Mouse (Mus musculus): ENCODE measurements at regions not wholly inside any gene's neighbourhood (a gene's known extent, or its start where the extent isn't known, plus 50 kb on each side); places are given as distances from the start of the nearest gene placed in this dataset.

- no peak for ATAC-seq
- H3K27me3 ChIP-seq, result 0 out of 2 replicates have a peak, but pooled peaks cover 2% of the 10 kb centered on the region
- H3K36me3 ChIP-seq, result no peaks in the 10 kb centered on the region
- H3K4me3 ChIP-seq (replicated peaks), result no peak overlapping the region
- H3K9me3 ChIP-seq, result no peaks in the 10 kb centered on the region
- no peak overlapping the region for H3K9ac ChIP-seq (replicated peaks)
- 71% methylated on average over 3 of the region's 3 CpGs for WGBS
- H3K27ac ChIP-seq, result no peak overlapping the region
- H3K4me1 ChIP-seq (replicated peaks), result no peaks in the 10 kb centered on the region
- no peak overlapping the region for H3K4me2 ChIP-seq (replicated peaks)
These were observed 100.1 kb upstream of the Auts2 start for GRCm38 (mm10) chr5:132643270-132643669.

DNA sequence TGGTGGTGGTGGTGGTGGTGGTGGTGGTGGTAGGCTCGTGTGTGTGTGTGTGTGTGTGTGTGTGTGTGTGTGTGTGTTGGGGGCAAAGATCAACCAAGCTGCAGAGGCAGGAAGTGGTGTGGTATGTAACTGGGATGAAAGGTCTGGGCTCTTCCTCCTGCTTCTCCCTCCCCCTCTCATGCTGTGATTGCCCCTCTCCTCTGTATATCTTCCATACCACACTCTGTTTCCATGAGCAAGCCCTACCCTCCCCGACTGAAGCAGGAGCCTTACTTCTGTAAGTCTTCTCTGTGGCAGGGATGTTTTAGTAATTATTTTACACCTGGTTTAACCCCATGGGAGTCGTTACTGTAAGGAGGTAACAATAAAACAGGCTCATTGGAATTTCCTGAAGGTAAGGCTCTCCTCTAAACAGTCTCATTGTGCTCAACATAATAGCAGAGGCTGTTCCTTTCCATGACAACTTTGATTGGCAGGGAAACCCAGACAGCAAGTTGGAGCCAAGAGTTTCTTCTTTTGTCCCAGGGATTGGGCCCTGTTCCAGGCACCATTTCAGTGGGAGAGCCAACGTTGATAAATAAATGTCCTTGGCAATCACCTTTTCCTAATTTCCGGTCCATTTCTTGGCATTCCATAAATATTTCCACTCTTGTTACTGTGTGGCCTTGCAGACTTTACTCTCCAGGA is 90.2 kb upstream of the Auts2 start:
- no peaks in the 10 kb centered on the region for H3K27me3 ChIP-seq
- 52% methylated on average over 5 of the region's 5 CpGs for WGBS

DNA sequence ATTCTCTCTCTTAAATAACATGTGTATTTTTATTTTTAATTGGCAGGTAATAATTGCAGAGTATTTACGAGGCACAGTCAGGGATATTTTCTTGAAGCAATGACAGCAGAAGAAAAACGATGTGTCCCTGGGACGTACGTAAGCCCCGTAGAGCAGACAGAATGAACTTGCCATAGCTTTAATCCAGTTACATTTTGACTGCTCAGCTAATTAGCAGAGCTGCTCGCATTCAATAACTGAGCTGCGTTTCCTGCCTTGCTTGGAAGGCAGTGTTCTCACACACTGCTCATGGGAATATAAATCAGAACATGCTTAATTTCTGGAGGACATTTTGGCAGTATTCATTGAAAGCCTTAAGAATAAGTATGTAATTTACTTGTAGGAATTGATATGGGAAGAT is 78.6 kb upstream of the Auts2 start:
- Histone ChIP-seq H3K27me3 (no peaks in the 10 kb centered on the region), H3K27ac (no peak overlapping the region), H3K4me3 (replicated peaks) (no peak overlapping the region), H3K36me3 (no peaks in the 10 kb centered on the region), H3K9ac (replicated peaks) (no peak overlapping the region), H3K4me2 (replicated peaks) (no peak overlapping the region), H3K4me1 (replicated peaks) (no peaks in the 10 kb centered on the region), H3K9me3 (0 out of 2 replicates have a peak, but pooled peaks cover 1% of the 10 kb centered on the region)
- no peak for ATAC-seq
- WGBS, result 52% methylated on average over 7 of the region's 7 CpGs

More for the DNA sequence above, 90.2 kb upstream of the Auts2 start:
- Histone ChIP-seq H3K9me3 (peaks cover 4% of the 10 kb centered on the region; the same call in 1 of the 2 replicates), H3K36me3 (no peaks in the 10 kb centered on the region), H3K4me3 (replicated peaks) (no peak overlapping the region), H3K4me1 (replicated peaks) (0 out of 2 replicates have a peak, but pooled peaks cover 3% of the 10 kb centered on the region), H3K9ac (replicated peaks) (no peak overlapping the region), H3K27ac (no peak overlapping the region), H3K4me2 (replicated peaks) (no peak overlapping the region)
- ATAC-seq, result no peak

DNA sequence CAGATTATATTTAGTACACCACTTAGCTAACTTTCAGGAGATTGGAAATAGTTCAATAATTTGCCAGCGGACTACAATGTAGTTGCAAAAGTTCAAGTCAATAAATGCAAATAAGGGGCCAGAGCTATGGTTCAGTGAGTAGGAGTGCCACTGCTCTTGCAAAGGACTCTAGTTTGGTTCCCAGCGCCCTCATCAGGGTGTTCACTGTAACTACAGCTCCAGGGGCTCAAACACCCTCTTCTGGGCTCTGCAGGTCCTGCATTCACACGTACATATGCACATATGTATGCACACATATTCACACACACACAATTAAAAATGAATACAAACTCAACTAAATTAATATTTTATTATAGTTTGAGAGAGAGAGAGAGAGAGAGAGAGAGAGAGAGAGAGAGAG is 74.1 kb upstream of the Auts2 start:
- Histone ChIP-seq H3K9me3 (0 out of 2 replicates have a peak, but pooled peaks cover 5% of the 10 kb centered on the region), H3K4me3 (replicated peaks) (no peak overlapping the region), H3K9ac (replicated peaks) (no peak overlapping the region), H3K27ac (no peak overlapping the region), H3K4me2 (replicated peaks) (no peak overlapping the region), H3K4me1 (replicated peaks) (no peaks in the 10 kb centered on the region), H3K27me3 (no peaks in the 10 kb centered on the region), H3K36me3 (no peaks in the 10 kb centered on the region)
- WGBS, result 69% methylated on average over 3 of the region's 3 CpGs
- ATAC-seq, result no peak

DNA sequence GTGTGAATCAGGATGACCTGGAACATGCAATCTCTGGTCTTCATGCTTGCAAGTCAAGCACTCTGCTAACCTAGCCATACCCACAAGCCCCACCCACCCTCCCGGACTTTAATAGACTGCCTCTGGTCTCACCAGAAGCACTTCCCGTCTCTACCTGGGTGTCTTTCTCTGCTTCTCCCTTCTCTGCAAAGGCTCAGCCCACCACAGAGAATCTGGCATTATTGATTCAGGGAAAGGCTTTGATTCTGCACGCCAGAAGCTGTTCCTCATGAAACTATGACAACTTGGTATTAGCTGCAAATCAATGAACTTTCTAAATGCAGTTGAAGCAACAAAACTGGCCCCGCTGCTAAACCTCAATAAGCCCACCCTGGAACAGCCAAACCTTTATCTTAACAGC is 66.1 kb upstream of the Auts2 start:
- no peak overlapping the region for H3K4me3 ChIP-seq (replicated peaks)
- ATAC-seq, result no peak
- peaks cover 6% of the 10 kb centered on the region; the same call in 1 of the 2 replicates for H3K4me1 ChIP-seq (replicated peaks)
- no peak overlapping the region for H3K27ac ChIP-seq
- H3K36me3 ChIP-seq, result no peaks in the 10 kb centered on the region
- no peak overlapping the region for H3K9ac ChIP-seq (replicated peaks)
- no peak overlapping the region for H3K4me2 ChIP-seq (replicated peaks)
- peaks cover 12% of the 10 kb centered on the region; the same call in 1 of the 2 replicates for H3K27me3 ChIP-seq
- WGBS, result 32% methylated on average over 4 of the region's 4 CpGs
- no peaks in the 10 kb centered on the region for H3K9me3 ChIP-seq

GRCm38 (mm10) chr5:132606216-132606615 is 63.1 kb upstream of the Auts2 start:
- no peak for ATAC-seq
- Histone ChIP-seq H3K9me3 (no peaks in the 10 kb centered on the region), H3K4me1 (replicated peaks) (peaks cover 6% of the 10 kb centered on the region; the same call in 1 of the 2 replicates), H3K4me3 (replicated peaks) (no peak overlapping the region), H3K4me2 (replicated peaks) (no peak overlapping the region), H3K27ac (no peak overlapping the region), H3K27me3 (peaks cover 14% of the 10 kb centered on the region), H3K9ac (replicated peaks) (no peak overlapping the region), H3K36me3 (no peaks in the 10 kb centered on the region)
- WGBS, result 44% methylated on average over 6 of the region's 6 CpGs

- H3K4me2 ChIP-seq (replicated peaks), result no peak overlapping the region
- no peaks in the 10 kb centered on the region for H3K9me3 ChIP-seq
- peaks cover 7% of the 10 kb centered on the region; the same call in 1 of the 2 replicates for H3K27me3 ChIP-seq
- no peak overlapping the region for H3K4me3 ChIP-seq (replicated peaks)
- WGBS, result 81% methylated on average over 6 of the region's 6 CpGs
- no peak overlapping the region for H3K9ac ChIP-seq (replicated peaks)
- ATAC-seq, result no peak
- H3K4me1 ChIP-seq (replicated peaks), result peaks cover 12% of the 10 kb centered on the region; the same call in 1 of the 2 replicates
- H3K27ac ChIP-seq, result no peak overlapping the region
- H3K36me3 ChIP-seq, result no peaks in the 10 kb centered on the region
These were observed 51.7 kb upstream of the Auts2 start for GRCm38 (mm10) chr5:132594796-132595195.
